Mouse (Mus musculus): ENCODE results near the gene Zbtb32.

The Zbtb32 gene

DNA sequence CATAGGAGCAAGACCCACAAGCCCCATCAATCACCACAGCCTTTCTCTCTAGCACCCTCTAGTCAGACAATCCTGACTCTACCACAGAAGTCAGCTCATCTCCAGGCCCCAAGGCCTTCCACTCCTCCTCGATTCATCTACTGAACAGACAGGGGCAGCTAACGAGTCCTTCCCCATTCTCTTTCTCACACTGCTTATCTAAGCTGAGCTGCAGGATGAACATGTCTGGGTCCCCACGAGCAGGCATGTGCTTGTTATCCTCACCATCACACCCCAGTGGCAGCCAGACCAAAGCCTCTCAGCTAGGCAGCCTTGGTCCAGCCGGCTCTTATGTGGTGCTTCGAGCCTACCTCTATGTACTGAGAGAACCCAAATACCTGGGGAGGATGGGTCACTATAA lies 26.3 kb downstream of the Zbtb32 start:
- DNase-seq (ENCODE audit: low read depth, low spot score): no peak

- no peak for DNase-seq (ENCODE audit: low read depth, low spot score)
These were observed 31.2 kb downstream of the Zbtb32 start for GRCm38 (mm10) chr7:30567555-30567954.

GRCm38 (mm10) chr7:30566033-30566432 lies 32.7 kb downstream of the Zbtb32 start:
- DNase-seq (ENCODE audit: low read depth, low spot score): no peak

DNA sequence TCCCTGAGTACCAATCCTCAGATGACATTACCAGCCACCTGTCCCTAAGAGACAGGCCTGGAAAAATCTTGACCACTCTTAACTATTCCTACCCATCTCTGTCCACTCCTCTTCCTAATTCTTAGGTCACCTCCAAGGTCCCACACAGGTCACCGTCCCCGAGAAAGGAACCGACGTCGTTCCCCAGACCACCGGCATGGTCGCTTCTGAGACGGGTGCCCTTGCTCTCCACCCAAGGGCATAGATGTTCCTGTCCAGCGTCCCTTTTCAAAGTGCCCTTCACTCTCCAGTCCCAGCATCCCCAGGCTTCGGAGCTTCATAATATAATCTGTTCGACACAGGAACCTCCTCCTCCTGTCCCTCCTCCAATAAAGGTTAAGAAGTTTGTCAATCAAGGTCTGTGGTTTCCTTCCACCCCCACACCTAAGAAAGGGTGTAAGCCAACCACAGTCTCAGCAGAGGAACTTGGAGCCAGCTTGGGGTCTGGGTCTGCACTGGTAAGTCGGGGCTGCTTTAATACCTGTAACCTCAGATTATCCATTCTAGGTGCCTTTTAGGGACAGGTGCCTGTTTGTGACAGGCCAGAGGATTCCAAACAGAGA lies 33.6 kb downstream of the Zbtb32 start, which contains the start of gene Igflr1:
Gene Igflr1 (plus strand): TSS at position 458 of the 602 bp plus-strand sequence.
- no peak for DNase-seq (ENCODE audit: low read depth, low spot score)

GRCm38 (mm10) chr7:30563906-30564280 lies 34.8 kb downstream of the Zbtb32 start:
- DNase-seq (ENCODE audit: low read depth, low spot score): no peak

- peak; percentile 99 for DNase-seq (ENCODE audit: low read depth, low spot score)
These were observed 35.4 kb downstream of the Zbtb32 start, which contains the start of the genes U2af1l4, Gm49396 and Psenen for GRCm38 (mm10) chr7:30563117-30563905. U2af1l4 (plus strand) TSS chr7:30563301. Gm49396 (plus strand) TSS chr7:30563344. Psenen (minus strand) TSS chr7:30563627.

- DNase-seq (ENCODE audit: low read depth, low spot score): no peak
These were observed 36.1 kb downstream of the Zbtb32 start for GRCm38 (mm10) chr7:30562526-30563116.

DNA sequence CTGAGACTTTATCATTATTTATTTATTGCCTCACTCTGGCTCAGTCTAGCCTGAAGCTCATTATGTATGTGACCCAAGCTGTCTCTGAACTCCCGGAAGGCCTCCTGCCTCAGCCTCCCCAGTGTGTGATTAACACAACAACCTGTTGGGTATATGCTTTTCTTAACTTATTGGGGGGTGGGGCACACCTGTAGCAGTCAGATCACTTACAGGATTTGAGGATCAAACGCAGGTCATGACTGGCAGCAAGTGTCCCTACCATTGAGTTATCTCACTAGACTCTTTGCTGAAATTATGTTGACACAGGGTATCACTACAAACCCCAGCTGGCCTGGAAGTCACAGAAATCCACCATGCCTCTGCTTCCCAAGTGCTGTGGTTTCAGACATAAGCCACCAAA lies 38.4 kb downstream of the Zbtb32 start:
- DNase-seq (ENCODE audit: low read depth, low spot score): no peak

- peak; percentile 98 for DNase-seq (ENCODE audit: low read depth, low spot score)
These were observed 39.2 kb downstream of the Zbtb32 start, which contains the start of gene Lin37 for GRCm38 (mm10) chr7:30559443-30559954. Lin37 (minus strand) TSS chr7:30559838.

- DNase-seq (ENCODE audit: low read depth, low spot score): no peak
These were observed 39.9 kb downstream of the Zbtb32 start for GRCm38 (mm10) chr7:30558656-30559442.

DNA sequence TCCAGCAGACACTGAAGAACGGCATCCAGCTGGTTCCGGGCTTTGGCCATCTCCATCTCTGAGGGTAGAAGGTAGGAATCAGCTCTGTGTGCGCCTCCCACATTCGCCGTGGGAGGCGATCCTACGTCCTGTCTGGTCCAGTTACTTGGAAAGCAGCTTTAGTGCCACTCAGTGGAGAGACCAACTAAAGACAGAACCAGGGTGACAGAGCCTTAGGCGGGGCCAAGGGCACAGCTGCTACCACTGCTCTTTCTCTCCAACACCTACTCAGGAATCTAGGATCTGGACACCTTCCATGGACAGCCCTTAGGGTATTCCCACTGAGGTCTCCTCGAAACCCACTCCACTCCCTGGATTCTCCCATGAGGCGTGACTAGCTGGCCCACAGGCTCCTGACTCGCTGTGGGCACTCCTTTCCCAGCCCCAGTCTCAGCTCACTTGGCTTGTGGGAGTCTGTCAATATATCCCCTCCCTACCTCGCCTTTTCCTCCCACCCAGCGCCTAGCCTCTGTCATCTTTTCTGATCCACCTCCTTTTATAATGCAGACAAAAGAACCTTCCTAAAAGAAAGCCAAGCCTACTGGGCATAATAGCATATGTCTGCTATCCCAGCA lies 40.7 kb downstream of the Zbtb32 start:
- peak; percentile 42 for DNase-seq (ENCODE audit: low read depth, low spot score)

- DNase-seq (ENCODE audit: low read depth, low spot score): peak; percentile 48
These were observed 41.7 kb downstream of the Zbtb32 start for GRCm38 (mm10) chr7:30556894-30557536.

DNA sequence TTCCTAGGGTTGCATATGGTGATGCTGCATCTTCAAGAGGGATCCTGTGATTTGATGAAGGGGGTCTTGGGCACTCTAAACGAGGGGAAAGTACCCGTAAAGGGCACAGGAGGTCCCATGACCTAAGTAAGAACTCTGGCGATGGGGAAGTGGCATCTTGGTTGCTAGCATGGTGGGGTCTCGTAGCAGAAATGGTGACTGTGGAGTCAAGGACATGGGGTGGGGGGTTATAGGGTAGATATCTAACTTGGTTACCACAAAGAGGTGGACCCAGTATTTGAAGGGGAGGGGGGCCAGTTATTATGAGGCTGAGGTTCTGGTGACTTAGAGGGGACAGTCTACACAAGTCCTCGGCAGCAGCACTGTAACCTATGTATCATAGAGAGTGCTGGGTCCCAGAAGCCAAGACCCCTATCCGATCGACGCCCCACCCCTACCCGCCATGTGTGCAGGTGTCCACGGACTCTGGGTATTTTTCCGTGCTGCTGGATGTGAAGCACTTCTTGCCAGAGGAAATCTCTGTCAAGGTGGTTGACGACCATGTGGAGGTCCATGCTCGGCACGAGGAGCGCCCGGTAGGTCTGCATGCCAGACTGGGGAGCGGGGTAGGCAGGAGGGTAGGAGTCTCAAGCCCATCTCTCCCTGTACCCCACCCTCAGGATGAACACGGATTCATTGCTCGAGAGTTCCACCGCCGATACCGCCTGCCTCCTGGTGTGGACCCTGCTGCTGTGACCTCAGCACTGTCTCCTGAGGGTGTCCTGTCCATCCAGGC lies 44.7 kb downstream of the Zbtb32 start:
- no peak for DNase-seq (ENCODE audit: low read depth, low spot score)

GRCm38 (mm10) chr7:30553021-30553589 lies 45.6 kb downstream of the Zbtb32 start:
- no peak for DNase-seq (ENCODE audit: low read depth, low spot score)

DNA sequence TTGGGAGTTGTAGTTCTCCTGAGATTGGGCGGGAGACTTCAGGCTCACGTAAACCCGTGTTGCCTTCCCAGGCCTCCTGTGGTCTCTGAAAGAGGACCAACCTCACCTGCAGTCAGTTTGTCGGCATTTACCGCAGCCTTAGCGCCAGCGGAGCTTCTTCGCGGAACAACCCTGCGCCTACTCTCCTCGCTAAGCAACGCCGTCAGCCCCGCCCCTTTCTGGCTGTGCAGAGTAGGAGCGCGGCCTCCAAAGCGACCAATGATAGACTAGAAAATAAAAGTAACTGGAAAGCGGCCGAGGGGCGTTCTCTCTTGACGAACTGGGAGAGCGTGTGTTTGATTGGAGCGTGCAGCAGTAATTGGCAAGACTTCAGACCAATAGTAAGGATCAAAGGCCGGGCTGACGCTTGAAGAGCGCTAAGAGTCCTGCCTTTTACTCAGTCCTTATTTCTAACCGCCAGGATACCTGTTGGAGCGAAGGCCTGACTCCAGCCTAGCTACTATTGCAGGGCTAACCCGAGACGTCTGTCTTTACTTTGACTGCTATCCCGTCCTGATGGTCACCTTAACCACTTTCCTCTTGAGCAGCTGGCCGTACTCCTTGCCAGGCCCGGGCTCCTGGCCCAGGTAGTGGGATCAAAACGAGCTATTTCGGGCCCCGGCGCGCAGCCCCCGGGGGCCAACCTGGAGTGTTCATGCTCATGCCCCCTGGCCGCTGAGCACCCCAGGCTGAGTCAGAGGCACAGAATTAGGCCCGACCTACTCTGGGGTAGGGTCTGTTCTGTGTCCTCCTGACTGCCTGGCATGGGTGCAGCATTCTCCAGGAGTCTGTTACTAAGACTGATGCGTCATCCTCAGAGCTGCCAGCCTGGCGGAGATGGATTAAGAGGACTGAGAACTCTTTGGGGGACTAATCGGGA lies 46.3 kb downstream of the Zbtb32 start, which contains the start of the genes Hspb6 and Proser3:
Gene Hspb6 (plus strand): TSS at position 77 of the 919 bp plus-strand sequence.
Gene Proser3 (minus strand): TSS at position 198 of the 919 bp plus-strand sequence.
- DNase-seq (ENCODE audit: low read depth, low spot score): peak; percentile 99

DNA sequence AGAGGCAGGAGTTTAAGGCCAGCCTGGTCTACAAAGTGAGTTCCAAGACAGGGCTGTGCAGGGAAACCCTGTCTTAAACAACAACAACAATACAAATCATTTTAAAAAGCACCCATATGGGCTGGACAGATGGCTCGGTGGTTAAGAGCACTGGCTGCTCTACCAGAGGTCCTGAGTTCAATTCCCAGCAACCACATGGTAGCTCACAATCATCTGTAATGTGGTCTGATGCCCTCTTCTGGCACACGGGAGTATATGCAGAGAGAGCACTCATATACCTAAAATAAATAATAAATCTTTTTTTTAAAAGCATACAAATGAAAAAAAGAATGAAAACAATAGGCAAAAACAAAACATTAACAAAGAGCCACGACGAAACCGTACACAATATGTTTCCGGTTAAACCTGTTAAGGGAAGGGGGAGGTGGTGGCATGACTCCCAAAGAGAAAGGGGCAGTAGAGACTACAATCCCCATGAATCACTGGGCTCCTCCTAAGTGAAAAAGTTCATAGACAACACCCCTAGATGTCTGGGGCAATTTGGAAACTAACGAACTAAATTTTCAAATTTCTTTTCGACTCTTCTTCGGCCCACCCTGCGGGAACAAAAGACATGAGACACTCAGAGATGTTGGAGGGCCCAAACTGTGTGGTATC lies 47.1 kb downstream of the Zbtb32 start:
- DNase-seq (ENCODE audit: low read depth, low spot score): no peak

DNA sequence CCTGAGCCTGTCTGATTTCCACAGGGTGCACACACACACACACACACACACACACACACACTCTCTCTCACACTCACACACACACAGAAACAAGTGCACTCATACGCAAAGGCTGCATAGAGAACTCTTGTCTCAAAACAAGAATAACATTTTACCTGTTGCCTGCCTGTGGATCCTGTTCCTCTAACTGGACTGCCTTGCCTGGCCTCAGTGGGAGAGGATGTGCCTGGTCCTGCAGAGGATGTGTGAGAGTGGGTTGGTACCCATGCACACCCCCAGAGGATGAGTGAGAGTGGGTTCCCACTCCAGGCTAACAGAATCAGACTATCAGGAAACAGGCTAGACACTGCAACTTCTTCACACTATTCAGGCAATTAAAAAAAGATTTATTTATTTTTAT lies 48.1 kb downstream of the Zbtb32 start:
- no peak for DNase-seq (ENCODE audit: low read depth, low spot score)

GRCm38 (mm10) chr7:30549880-30550279 lies 48.8 kb downstream of the Zbtb32 start:
- no peak for DNase-seq (ENCODE audit: low read depth, low spot score)

Measured in ES-CJ7 (cell line).